Mouse (Mus musculus) layer of hippocampus, adult 9-11 months (tissue): Measurements from ENCODE around the gene Ddx17.

Source experiments
- DNase-seq: peaks from one replicate; pipeline ENCODE4 v3.0.0; 2022

Gene Ddx17

GRCm38 (mm10) chr15:79517710-79518109, 28.8 kb downstream of the Ddx17 start:
- DNase-seq: no peak

- no peak for DNase-seq
Observed at GRCm38 (mm10) chr15:79516171-79517096, 30.1 kb downstream of the Ddx17 start, which contains the start of gene Kdelr3. TSS of gene Kdelr3 (plus strand) at chr15:79516411.

- DNase-seq: no peak
Observed at GRCm38 (mm10) chr15:79513940-79514339, 32.6 kb downstream of the Ddx17 start.

- peak; percentile 78 for DNase-seq
Observed at GRCm38 (mm10) chr15:79511553-79512320, 34.8 kb downstream of the Ddx17 start.

- no peak for DNase-seq
Observed at GRCm38 (mm10) chr15:79510425-79510824, 36.1 kb downstream of the Ddx17 start.

- peak; percentile 66 for DNase-seq
Observed at GRCm38 (mm10) chr15:79509998-79510397, 36.5 kb downstream of the Ddx17 start.

GRCm38 (mm10) chr15:79507055-79507828, 39.3 kb downstream of the Ddx17 start:
- DNase-seq: no peak

- no peak for DNase-seq
Observed at GRCm38 (mm10) chr15:79506460-79506859, 40.1 kb downstream of the Ddx17 start.

GRCm38 (mm10) chr15:79505616-79506283, 40.8 kb downstream of the Ddx17 start:
- no peak for DNase-seq

GRCm38 (mm10) chr15:79504707-79505452, 41.7 kb downstream of the Ddx17 start, which contains the start of gene Kcnj4:
TSS of gene Kcnj4 (minus strand) at chr15:79505241.
- no peak for DNase-seq

- no peak for DNase-seq
Observed at GRCm38 (mm10) chr15:79503438-79503837, 43.1 kb downstream of the Ddx17 start.

GRCm38 (mm10) chr15:79502891-79503341, 43.6 kb downstream of the Ddx17 start:
- peak; percentile 78 for DNase-seq

GRCm38 (mm10) chr15:79500110-79500509, 46.4 kb downstream of the Ddx17 start:
- no peak for DNase-seq

GRCm38 (mm10) chr15:79493527-79493926, 53.0 kb downstream of the Ddx17 start:
- DNase-seq: no peak

- DNase-seq: no peak
Observed at GRCm38 (mm10) chr15:79489463-79489862, 57.1 kb downstream of the Ddx17 start.

GRCm38 (mm10) chr15:79481181-79481688, 65.3 kb downstream of the Ddx17 start:
- peak; percentile 62 for DNase-seq
